In genomic region chr11:57079423-57079822, GRCm38 (mm10) we compare ENCODE assay signal across 15 mouse cellular contexts.
"Had no signal": no experiment of that assay in that cellular context is flagged by ENCODE, and none has a peak within 500 bp of the region (broad histone marks: within the 10 kb centered on the region; RNA-seq: fewer than 3 reads in every experiment).

No protein-coding gene starts in this region.

- DNase-seq: right cerebral cortex, adult 18-20 months; right cerebral cortex, postnatal 14 days; right cerebral cortex, postnatal 25 days; right cerebral cortex, postnatal 4 days; spleen, adult 18-20 months; thymus, adult 18-20 months; thymus, adult 2 months; thymus, postnatal 14 days; thymus, postnatal 25 days; thymus, postnatal 36 days; thymus, postnatal 4 days had no signal

- H3K4me3 ChIP-seq: neural tube, embryonic 13.5 days; neural tube, embryonic 15.5 days; stomach, embryonic 15.5 days had no signal

- H3K27me3 ChIP-seq: neural tube, embryonic 13.5 days; neural tube, embryonic 15.5 days; stomach, embryonic 15.5 days had no signal

- H3K27ac ChIP-seq: neural tube, embryonic 13.5 days; neural tube, embryonic 15.5 days; stomach, embryonic 15.5 days; stomach, postnatal 0 days had no signal
